Mouse (Mus musculus) B cell, adult (primary cell): ENCODE measurements around the gene Vmn2r69. TPM values are rescaled to one million over a fixed set of nuclear protein-coding genes. Genes with fewer than 3 reads are reported as not detected.

Source experiments
- total RNA-seq: library from RNA; stranded (reverse); gene quantifications from 4 replicates; pipeline ENCODE4 v1.2.4, GENCODE M21; 2023; ENCODE audit not compliant: inconsistent age

The Vmn2r69 gene
- not detected in 4 replicates for total RNA-seq

GRCm38 (mm10) chr7:85415820-85416219 lies at the start of gene Vmn2r69:
Vmn2r69 (minus strand) TSS chr7:85415920.

Other genes starting within 250 kb of the Vmn2r69 start
- gene Vmn2r68, start 178.1 kb downstream of the Vmn2r69 start, total RNA-seq = not detected in 4 replicates
- gene Vmn2r71, start 147.2 kb upstream of the Vmn2r69 start, total RNA-seq = not detected in 4 replicates
- not detected in 4 replicates for gene Vmn2r70, start 153.3 kb upstream of the Vmn2r69 start, total RNA-seq